Mouse (Mus musculus) liver, adult 2 months (tissue): ENCODE data around the gene Prickle2.

ENCODE experiments used
- CTCF ChIP-seq: fragments of 200-500 bp; IDR thresholded peaks from 2 replicates; pipeline ENCODE4 v1.5.1; 2011; ENCODE audit warnings: low read depth, low read length, control low read depth
- POLR2A ChIP-seq: fragments of 200-500 bp; IDR thresholded peaks from 2 replicates; pipeline ENCODE4 v1.6.1; 2011; ENCODE audit warnings: low read length, control low read depth; ENCODE audit not compliant: insufficient read depth; ENCODE audit errors: extremely low read depth

DNA sequence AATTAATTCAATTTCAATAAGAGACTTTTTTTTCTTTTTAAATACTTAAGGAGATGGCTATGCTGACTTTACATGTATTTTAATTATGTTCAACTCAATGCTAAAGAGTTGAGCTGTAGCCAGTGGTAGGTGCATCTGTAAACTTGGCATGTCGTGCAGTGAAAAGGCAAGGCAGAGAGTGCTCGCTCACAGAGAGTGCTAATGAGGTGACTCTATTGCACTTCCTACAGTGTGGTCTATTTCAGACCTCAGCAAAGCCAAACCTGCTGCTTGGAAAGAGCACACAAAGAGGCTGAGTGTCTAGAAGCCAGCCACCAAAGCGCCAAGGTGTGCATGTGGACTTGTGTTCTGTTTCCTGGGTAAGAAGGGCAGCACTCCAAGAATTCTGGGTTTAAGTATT is 109.6 kb downstream of the Prickle2 start:
- no peak for TF ChIP-seq POLR2A
- no peak for TF ChIP-seq CTCF
